In genomic region chr2:90474593-90475405, GRCm38 (mm10) we compare ENCODE assay signal across 8 mouse cellular contexts.
DNase-seq lines count a peak whose midpoint lies in the region; ATAC-seq and TF ChIP-seq lines count a peak whose summit lies in the region.

No protein-coding gene starts in this region.

- peaks cover 14% of the 10 kb centered on the region for H3K4me1 ChIP-seq in cerebellum, adult 2 months (ENCODE audit: control insufficient read depth, insufficient read depth, low read length)
- 0 out of 2 replicates have a peak, but pooled peaks cover 3% of the 10 kb centered on the region for H3K4me1 ChIP-seq in forebrain, postnatal 0 days (ENCODE audit: insufficient read depth)
- H3K4me1 ChIP-seq in lung, adult 2 months (ENCODE audit: control insufficient read depth, insufficient read depth, low read length) = peaks cover 5% of the 10 kb centered on the region; the same call in 1 of the 2 replicates

- peak; percentile 82 for TF ChIP-seq CTCF in cerebellum, adult 2 months (IDR thresholded peaks at IDR 0.05; ENCODE audit: borderline replicate concordance, insufficient read depth, low read depth, low read length)
- TF ChIP-seq CTCF in forebrain, postnatal 0 days (IDR thresholded peaks at IDR 0.05; ENCODE audit: low read depth) = peak; percentile 94
- TF ChIP-seq CTCF in layer of hippocampus, adult 2 months (conservative IDR thresholded peaks at IDR 0.05) = peak; percentile 93
- TF ChIP-seq CTCF in lung, adult 2 months (IDR thresholded peaks at IDR 0.05; ENCODE audit: insufficient read depth, low read length) = peak; percentile 62

- no peak overlapping the region for H3K27ac ChIP-seq in cerebellum, adult 2 months (ENCODE audit: insufficient read depth, low read length)
- H3K27ac ChIP-seq in forebrain, postnatal 0 days (ENCODE audit: low read depth, low read length) = peak overlapping the region; percentile 55
- H3K27ac ChIP-seq in layer of hippocampus, adult 2 months = peak overlapping the region; percentile 66

- no peaks in the 10 kb centered on the region for H3K36me3 ChIP-seq in forebrain, postnatal 0 days (ENCODE audit: insufficient read depth)

- 3% methylated on average over 11 of the region's 11 CpGs for WGBS in cerebellum, adult 2 months
- WGBS in forebrain, postnatal 0 days = 2% methylated on average over 11 of the region's 11 CpGs
- WGBS in lung, adult 2 months = 3% methylated on average over 11 of the region's 11 CpGs

- H3K27me3 ChIP-seq in cerebellum, adult 2 months (ENCODE audit: control insufficient read depth, insufficient read depth, low read length) = no peaks in the 10 kb centered on the region
- H3K27me3 ChIP-seq in forebrain, postnatal 0 days (ENCODE audit: insufficient read depth, low read length) = no peaks in the 10 kb centered on the region

- peak overlapping the region; percentile 36 for H3K4me3 ChIP-seq in cerebellum, adult 2 months (replicated peaks; ENCODE audit: insufficient read depth, low read depth, low read length)
- peak overlapping the region; percentile 24 for H3K4me3 ChIP-seq in forebrain, postnatal 0 days (ENCODE audit: low read depth, low read length)
- peak overlapping the region; percentile 36 for H3K4me3 ChIP-seq in layer of hippocampus, adult 2 months
- H3K4me3 ChIP-seq in lung, adult 2 months (replicated peaks; ENCODE audit: extremely low read depth, low read depth, low read length) = peak overlapping the region; percentile 59

- peak; percentile 93 for DNase-seq in MN1 (ENCODE audit: low spot score)
- peak; percentile 87 to 91 for DNase-seq in cerebellum, adult 2 months
- DNase-seq in forebrain, postnatal 0 days = peak; percentile 95
- DNase-seq in heart, postnatal 4 days = peak; percentile 85
- DNase-seq in layer of hippocampus, adult 2 months (ENCODE audit: low spot score in 2 of 2) = peak; percentile 86 to 88
- DNase-seq in lung, adult 2 months = peak; percentile 76
- peak; percentile 52 for DNase-seq in testis, postnatal 14 days (ENCODE audit: low spot score)

- no peaks in the 10 kb centered on the region for H3K9me3 ChIP-seq in forebrain, postnatal 0 days (ENCODE audit: low read length)

- H3K9ac ChIP-seq in forebrain, postnatal 0 days = peak overlapping the region; percentile 6; the same call in 1 of the 2 replicates

- ATAC-seq in forebrain, postnatal 0 days = peak; percentile 92
- peak; percentile 90 for ATAC-seq in neutrophil, adult 5-6 weeks (ENCODE audit: extremely low read depth, insufficient number of reproducible peaks, low FRiP score, poor library complexity, severe bottlenecking)

- H3K4me2 ChIP-seq in forebrain, postnatal 0 days (ENCODE audit: low read depth) = peak overlapping the region; percentile 44

- no peak for TF ChIP-seq POLR2A in cerebellum, adult 2 months (IDR thresholded peaks at IDR 0.05; ENCODE audit: borderline replicate concordance, insufficient read depth, low read length)
- no peak for TF ChIP-seq POLR2A in lung, adult 2 months (IDR thresholded peaks at IDR 0.05; ENCODE audit: borderline replicate concordance, extremely low read depth, low read depth, low read length)
